Mouse (Mus musculus): ENCODE measurements around the gene Tpi1.
"Not testable (repeated sequence)": the region's sequence is repeated elsewhere in the genome, so short reads cannot be mapped to it uniquely, and the experiment has no call there.

Gene Tpi1

GRCm38 (mm10) chr6:124809052-124809774 is 4.9 kb downstream of the Tpi1 start:
- peak; percentile 67 for DNase-seq (ENCODE audit: low read depth, low spot score)

- peak; percentile 52 for DNase-seq (ENCODE audit: low read depth, low spot score)
Measured at GRCm38 (mm10) chr6:124808358-124809012, 5.6 kb downstream of the Tpi1 start, which contains the start of gene Spsb2. TSS of gene Spsb2 (plus strand) at chr6:124808661.

GRCm38 (mm10) chr6:124807986-124808357 is 6.1 kb downstream of the Tpi1 start:
- no peak for DNase-seq (ENCODE audit: low read depth, low spot score)

- DNase-seq (ENCODE audit: low read depth, low spot score) = no peak
Measured at GRCm38 (mm10) chr6:124807366-124807765, 6.7 kb downstream of the Tpi1 start.

GRCm38 (mm10) chr6:124806446-124807140 is 7.5 kb downstream of the Tpi1 start:
- DNase-seq (ENCODE audit: low read depth, low spot score) = no peak

GRCm38 (mm10) chr6:124805341-124806321 is 8.5 kb downstream of the Tpi1 start:
- peak; percentile 87 for DNase-seq (ENCODE audit: low read depth, low spot score)

- no peak for DNase-seq (ENCODE audit: low read depth, low spot score)
Measured at GRCm38 (mm10) chr6:124804341-124804740, 9.8 kb downstream of the Tpi1 start.

GRCm38 (mm10) chr6:124803691-124804090 is 10.4 kb downstream of the Tpi1 start:
- DNase-seq (ENCODE audit: low read depth, low spot score) = not testable (repeated sequence)

GRCm38 (mm10) chr6:124803061-124803460 is 11.0 kb downstream of the Tpi1 start:
- no peak for DNase-seq (ENCODE audit: low read depth, low spot score)

- DNase-seq (ENCODE audit: low read depth, low spot score) = not testable (repeated sequence)
Measured at GRCm38 (mm10) chr6:124802400-124802799, 11.7 kb downstream of the Tpi1 start.

GRCm38 (mm10) chr6:124796200-124796599 is 17.9 kb downstream of the Tpi1 start:
- DNase-seq (ENCODE audit: low read depth, low spot score) = no peak

GRCm38 (mm10) chr6:124795781-124796180 is 18.3 kb downstream of the Tpi1 start:
- no peak for DNase-seq (ENCODE audit: low read depth, low spot score)

GRCm38 (mm10) chr6:124791911-124792310 is 22.2 kb downstream of the Tpi1 start:
- DNase-seq (ENCODE audit: low read depth, low spot score) = no peak

GRCm38 (mm10) chr6:124790121-124790520 is 24.0 kb downstream of the Tpi1 start:
- no peak for DNase-seq (ENCODE audit: low read depth, low spot score)

- DNase-seq (ENCODE audit: low read depth, low spot score) = no peak
Measured at GRCm38 (mm10) chr6:124789519-124789918, 24.6 kb downstream of the Tpi1 start.

GRCm38 (mm10) chr6:124787722-124788121 is 26.4 kb downstream of the Tpi1 start:
- no peak for DNase-seq (ENCODE audit: low read depth, low spot score)

- DNase-seq (ENCODE audit: low read depth, low spot score) = no peak
Measured at GRCm38 (mm10) chr6:124786756-124787420, 27.2 kb downstream of the Tpi1 start.

GRCm38 (mm10) chr6:124782436-124782835 is 31.7 kb downstream of the Tpi1 start:
- peak; percentile 70 for DNase-seq (ENCODE audit: low read depth, low spot score)

- DNase-seq (ENCODE audit: low read depth, low spot score) = no peak
Measured at GRCm38 (mm10) chr6:124780917-124781316, 33.2 kb downstream of the Tpi1 start.

- no peak for DNase-seq (ENCODE audit: low read depth, low spot score)
Measured at GRCm38 (mm10) chr6:124779984-124780416, 34.1 kb downstream of the Tpi1 start.

Measured in CD4-positive helper T cell, adult 2 months (primary cell).